Mouse (Mus musculus): ENCODE measurements around the gene Plg. TPM values are rescaled to one million over a fixed set of nuclear protein-coding genes. Genes with fewer than 3 reads are reported as not detected.

Gene Plg
- polyA plus RNA-seq, 1 experiment from 2014 or later: 355 TPM

GRCm38 (mm10) chr17:12387781-12388180 lies 9.4 kb downstream of the Plg start:
- no peak overlapping the region for H3K27ac ChIP-seq (replicated peaks)
- peaks cover 13% of the 10 kb centered on the region; the same call in 1 of the 2 replicates for H3K4me1 ChIP-seq (replicated peaks)
- ATAC-seq (ENCODE audit: insufficient read depth): no peak
- peaks cover 22% of the 10 kb centered on the region for H3K36me3 ChIP-seq (replicated peaks)
- H3K9me3 ChIP-seq (replicated peaks): no peaks in the 10 kb centered on the region
- H3K4me2 ChIP-seq: no peak overlapping the region
- no peak overlapping the region for H3K4me3 ChIP-seq (replicated peaks)
- no peak overlapping the region for H3K9ac ChIP-seq
- 53% methylated on average over 2 of the region's 2 CpGs for WGBS (ENCODE audit: insufficient replicate concordance)
- no peaks in the 10 kb centered on the region for H3K27me3 ChIP-seq

DNA sequence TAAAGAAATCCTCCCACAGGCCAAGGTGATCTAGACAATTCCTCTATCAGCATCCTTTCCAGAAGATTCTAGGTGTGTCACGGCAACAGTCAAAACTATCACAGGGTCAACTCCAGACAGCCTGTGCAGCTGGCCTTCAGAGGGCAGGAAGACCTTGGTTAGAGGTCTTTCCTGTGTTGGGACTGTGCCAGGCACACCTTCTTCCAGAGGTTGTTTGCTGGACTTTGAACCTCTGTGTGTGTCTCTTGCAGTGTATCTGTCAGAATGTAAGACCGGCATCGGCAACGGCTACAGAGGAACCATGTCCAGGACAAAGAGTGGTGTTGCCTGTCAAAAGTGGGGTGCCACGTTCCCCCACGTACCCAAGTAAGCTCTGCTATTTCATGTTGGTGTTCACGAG lies 9.8 kb downstream of the Plg start:
- peaks cover 12% of the 10 kb centered on the region; the same call in 1 of the 2 replicates for H3K4me1 ChIP-seq (replicated peaks)
- H3K36me3 ChIP-seq (replicated peaks): peaks cover 22% of the 10 kb centered on the region
- 64% methylated on average over 7 of the region's 7 CpGs for WGBS (ENCODE audit: insufficient replicate concordance)

GRCm38 (mm10) chr17:12396163-12396677 lies 17.8 kb downstream of the Plg start:
- WGBS (ENCODE audit: insufficient replicate concordance): 75% methylated on average over 9 of the region's 9 CpGs
- H3K9me3 ChIP-seq (replicated peaks): no peaks in the 10 kb centered on the region
- H3K36me3 ChIP-seq (replicated peaks): peaks cover 5% of the 10 kb centered on the region; the same call in 1 of the 2 replicates
- H3K4me2 ChIP-seq: no peak overlapping the region
- no peaks in the 10 kb centered on the region for H3K27me3 ChIP-seq
- no peak for ATAC-seq (ENCODE audit: insufficient read depth)
- H3K4me1 ChIP-seq (replicated peaks): no peaks in the 10 kb centered on the region
- H3K4me3 ChIP-seq (replicated peaks): no peak overlapping the region
- H3K27ac ChIP-seq (replicated peaks): no peak overlapping the region
- H3K9ac ChIP-seq: no peak overlapping the region

More for the DNA sequence above, 9.8 kb downstream of the Plg start:
- Histone ChIP-seq H3K27ac (replicated peaks) (no peak overlapping the region), H3K4me2 (no peak overlapping the region), H3K27me3 (no peaks in the 10 kb centered on the region), H3K4me3 (replicated peaks) (no peak overlapping the region), H3K9me3 (replicated peaks) (no peaks in the 10 kb centered on the region), H3K9ac (no peak overlapping the region)
- no peak for ATAC-seq (ENCODE audit: insufficient read depth)

GRCm38 (mm10) chr17:12403420-12403819 lies 25.0 kb downstream of the Plg start:
- Histone ChIP-seq H3K27ac (replicated peaks) (0 out of 2 replicates have a peak overlapping the region, but pooled peaks have one; percentile 14), H3K4me1 (replicated peaks) (no peaks in the 10 kb centered on the region), H3K9me3 (replicated peaks) (no peaks in the 10 kb centered on the region), H3K27me3 (no peaks in the 10 kb centered on the region), H3K4me2 (no peak overlapping the region), H3K4me3 (replicated peaks) (no peak overlapping the region), H3K9ac (no peak overlapping the region), H3K36me3 (replicated peaks) (peaks cover 46% of the 10 kb centered on the region)
- no peak for ATAC-seq (ENCODE audit: insufficient read depth)
- WGBS (ENCODE audit: insufficient replicate concordance): 55% methylated on average over 7 of the region's 7 CpGs

GRCm38 (mm10) chr17:12409346-12409944 lies 31.0 kb downstream of the Plg start:
- Histone ChIP-seq H3K9me3 (replicated peaks) (no peaks in the 10 kb centered on the region), H3K4me2 (no peak overlapping the region), H3K9ac (no peak overlapping the region), H3K36me3 (replicated peaks) (peaks cover 25% of the 10 kb centered on the region), H3K4me1 (replicated peaks) (peaks cover 4% of the 10 kb centered on the region; the same call in 1 of the 2 replicates), H3K27me3 (no peaks in the 10 kb centered on the region), H3K4me3 (replicated peaks) (no peak overlapping the region), H3K27ac (replicated peaks) (no peak overlapping the region)
- ATAC-seq (ENCODE audit: insufficient read depth): no peak
- 66% methylated on average over 11 of the region's 11 CpGs for WGBS (ENCODE audit: insufficient replicate concordance)

DNA sequence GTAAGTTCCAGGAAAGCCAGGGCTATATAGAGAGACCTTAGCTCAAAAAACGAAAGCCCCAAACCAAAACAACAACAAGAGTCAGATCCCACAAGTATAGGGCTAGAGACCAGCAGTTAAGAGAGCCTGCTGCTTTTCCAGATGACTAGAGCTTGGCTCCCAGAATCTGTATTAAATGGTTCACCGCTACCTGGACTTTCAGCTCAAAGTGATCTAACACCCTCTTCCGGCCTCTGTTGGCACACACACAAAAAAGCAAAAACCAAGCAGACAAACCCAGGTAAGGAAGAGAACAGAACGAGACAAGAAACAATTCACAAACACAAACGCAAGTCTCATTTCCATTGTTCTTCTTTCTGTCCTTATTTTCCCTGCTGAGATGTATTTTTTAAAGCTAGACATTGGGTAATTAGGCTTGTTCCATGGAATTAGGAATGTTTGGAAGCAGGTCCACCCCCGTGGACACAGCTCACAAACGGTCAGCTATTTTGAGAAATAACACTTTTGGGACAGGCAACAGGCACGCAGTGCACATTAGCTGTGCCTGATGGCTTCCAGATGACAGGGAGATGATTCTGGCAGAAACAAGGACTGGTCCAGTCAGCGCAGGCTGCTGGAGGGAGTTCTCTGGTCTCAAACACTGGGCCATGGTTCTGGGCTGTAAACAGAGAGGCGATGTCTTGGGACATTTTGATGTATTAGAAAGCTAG lies 33.9 kb downstream of the Plg start:
- peaks cover 14% of the 10 kb centered on the region for H3K4me1 ChIP-seq (replicated peaks)
- no peak overlapping the region for H3K4me3 ChIP-seq (replicated peaks)
- H3K9ac ChIP-seq: no peak overlapping the region
- 52% methylated on average over 10 of the region's 10 CpGs for WGBS (ENCODE audit: insufficient replicate concordance)
- H3K27ac ChIP-seq (replicated peaks): no peak overlapping the region
- H3K4me2 ChIP-seq: no peak overlapping the region
- H3K9me3 ChIP-seq (replicated peaks): no peaks in the 10 kb centered on the region
- H3K36me3 ChIP-seq (replicated peaks): no peaks in the 10 kb centered on the region; the same call in 1 of the 2 replicates
- ATAC-seq (ENCODE audit: insufficient read depth): no peak
- H3K27me3 ChIP-seq: no peaks in the 10 kb centered on the region

- WGBS (ENCODE audit: insufficient replicate concordance): 57% methylated on average over 3 of the region's 3 CpGs
- Histone ChIP-seq H3K4me1 (replicated peaks) (peaks cover 14% of the 10 kb centered on the region), H3K9me3 (replicated peaks) (no peaks in the 10 kb centered on the region), H3K36me3 (replicated peaks) (no peaks in the 10 kb centered on the region; the same call in none of the 2 replicates), H3K27me3 (no peaks in the 10 kb centered on the region), H3K4me3 (replicated peaks) (no peak overlapping the region), H3K27ac (replicated peaks) (no peak overlapping the region), H3K4me2 (no peak overlapping the region), H3K9ac (no peak overlapping the region)
- no peak for ATAC-seq (ENCODE audit: insufficient read depth)
These were observed 34.5 kb downstream of the Plg start for GRCm38 (mm10) chr17:12412891-12413237.

DNA sequence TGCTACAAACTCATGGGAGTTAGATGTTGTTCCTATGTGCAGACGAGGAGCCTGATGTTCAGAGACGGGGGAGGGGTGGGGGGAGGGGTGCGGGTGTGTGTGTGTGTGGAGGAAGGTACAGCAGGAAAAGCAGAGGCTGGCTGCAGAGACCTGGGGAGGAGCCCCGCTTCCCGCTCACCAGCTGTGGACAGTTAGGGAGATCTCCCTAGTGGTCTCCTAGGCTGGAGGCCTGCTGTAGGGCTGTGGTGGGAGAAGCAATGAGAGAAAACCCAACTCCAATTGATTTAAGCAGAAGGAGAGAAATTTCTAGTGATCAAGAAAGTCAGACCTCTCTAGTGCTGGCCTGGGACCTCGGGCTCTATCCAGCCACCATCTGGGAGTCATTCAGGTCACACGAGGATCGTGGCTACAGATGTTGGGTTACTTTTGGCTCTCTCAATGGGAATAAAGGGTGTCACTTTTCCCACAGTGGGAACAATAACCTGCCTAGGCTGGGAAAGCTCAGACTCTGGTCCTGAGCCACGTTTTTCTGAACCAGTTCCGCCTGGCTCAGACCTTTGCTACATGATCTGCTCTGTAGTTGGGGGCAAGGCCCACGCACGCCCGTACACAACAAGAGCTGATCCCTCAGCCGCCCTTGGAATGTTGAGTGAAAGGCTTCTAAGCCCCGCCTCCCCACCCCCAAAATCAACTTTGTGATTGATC lies 36.8 kb downstream of the Plg start:
- no peak overlapping the region for H3K4me3 ChIP-seq (replicated peaks)
- H3K4me1 ChIP-seq (replicated peaks): peaks cover 14% of the 10 kb centered on the region
- H3K27me3 ChIP-seq: no peaks in the 10 kb centered on the region
- H3K9me3 ChIP-seq (replicated peaks): no peaks in the 10 kb centered on the region
- no peak overlapping the region for H3K9ac ChIP-seq
- WGBS (ENCODE audit: insufficient replicate concordance): 39% methylated on average over 15 of the region's 15 CpGs
- H3K36me3 ChIP-seq (replicated peaks): peaks cover 4% of the 10 kb centered on the region
- peak; percentile 45 for ATAC-seq (ENCODE audit: insufficient read depth)
- peak overlapping the region; percentile 19; the same call in 1 of the 2 replicates for H3K27ac ChIP-seq (replicated peaks)
- H3K4me2 ChIP-seq: no peak overlapping the region

DNA sequence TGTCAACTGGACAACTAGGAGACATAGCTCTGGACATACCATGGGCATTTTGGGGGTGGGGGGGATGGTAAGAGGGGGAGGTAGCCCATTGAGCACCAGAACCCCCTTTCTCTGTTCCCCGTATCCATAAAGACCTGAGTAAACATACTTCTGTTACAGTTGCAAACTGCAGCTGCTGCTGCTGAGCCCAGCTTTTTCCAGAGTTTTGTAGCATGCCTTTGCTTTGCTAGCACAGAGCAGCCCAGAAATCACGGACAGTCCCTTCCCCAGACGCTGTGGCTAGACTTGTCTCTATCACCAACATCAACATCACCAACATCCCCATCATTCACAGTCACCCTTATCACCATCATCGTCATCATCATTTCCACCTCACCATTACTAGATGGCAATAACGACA lies 37.3 kb downstream of the Plg start:
- WGBS (ENCODE audit: insufficient replicate concordance): 53% methylated on average over 5 of the region's 5 CpGs
- Histone ChIP-seq H3K27me3 (no peaks in the 10 kb centered on the region), H3K9ac (no peak overlapping the region), H3K4me3 (replicated peaks) (no peak overlapping the region), H3K4me1 (replicated peaks) (peaks cover 14% of the 10 kb centered on the region), H3K4me2 (no peak overlapping the region), H3K9me3 (replicated peaks) (no peaks in the 10 kb centered on the region), H3K36me3 (replicated peaks) (peaks cover 4% of the 10 kb centered on the region), H3K27ac (replicated peaks) (no peak overlapping the region)
- ATAC-seq (ENCODE audit: insufficient read depth): 0 out of 2 replicates have a peak, but pooled peaks have one; percentile 5

- H3K4me2 ChIP-seq: no peak overlapping the region
- H3K9me3 ChIP-seq (replicated peaks): no peaks in the 10 kb centered on the region
- no peak for ATAC-seq (ENCODE audit: insufficient read depth)
- no peak overlapping the region for H3K4me3 ChIP-seq (replicated peaks)
- no peak overlapping the region for H3K9ac ChIP-seq
- H3K27me3 ChIP-seq: no peaks in the 10 kb centered on the region
- 36% methylated on average over 6 of the region's 6 CpGs for WGBS (ENCODE audit: insufficient replicate concordance)
- H3K36me3 ChIP-seq (replicated peaks): peaks cover 4% of the 10 kb centered on the region
- H3K27ac ChIP-seq (replicated peaks): no peak overlapping the region
- peaks cover 14% of the 10 kb centered on the region for H3K4me1 ChIP-seq (replicated peaks)
These were observed 38.0 kb downstream of the Plg start for GRCm38 (mm10) chr17:12416250-12416895.
